8 mouse cellular contexts compared by ENCODE assay signal in genomic region chr15:10715139-10715505, GRCm38 (mm10). TPM values are rescaled to one million over a fixed set of nuclear protein-coding genes. Genes with fewer than 3 reads are reported as not detected.
A peak's percentile ranks its signal among the peaks of the same experiment; 100 is the strongest.
DNase-seq lines count a peak whose midpoint lies in the region; ATAC-seq and TF ChIP-seq lines count a peak whose summit lies in the region.

No protein-coding gene starts in this region.

- TF ChIP-seq EP300 in heart, adult 2 months (IDR thresholded peaks at IDR 0.05; ENCODE audit: insufficient read depth, low read depth, low read length): no peak

- peak; percentile 52 for DNase-seq in adrenal gland, postnatal 10 days
- DNase-seq in heart, adult 2 months: peak in 1 of 2 experiments; percentile 42
- DNase-seq in lung, postnatal 14 days: peak; percentile 46
- peak; percentile 20 for DNase-seq in skeletal muscle tissue, adult 2 months (ENCODE audit: low read depth, low spot score)
- no peak for DNase-seq in spleen, adult 18-20 months
- no peak for DNase-seq in thymus, postnatal 14 days

- H3K4me2 ChIP-seq in kidney, embryonic 16.5 days (replicated peaks; ENCODE audit: low read depth, low read length): peak overlapping the region; percentile 62

- TF ChIP-seq POLR2A in heart, adult 2 months (IDR thresholded peaks at IDR 0.05; ENCODE audit: insufficient read depth, low read depth, low read length): no peak

- peak; percentile 83 for ATAC-seq in kidney, embryonic 16.5 days (ENCODE audit: low FRiP score, low TSS enrichment)

- H3K36me3 ChIP-seq in E14TG2a.4 (ENCODE audit: insufficient read depth, low read length): peaks cover 3% of the 10 kb centered on the region; the same call in 1 of the 2 replicates
- no peaks in the 10 kb centered on the region for H3K36me3 ChIP-seq in heart, adult 2 months (ENCODE audit: control insufficient read depth, insufficient read depth, low read length)
- 0 out of 2 replicates have a peak, but pooled peaks cover 7% of the 10 kb centered on the region for H3K36me3 ChIP-seq in kidney, embryonic 16.5 days (ENCODE audit: insufficient read depth, low read length)

- H3K4me1 ChIP-seq in E14TG2a.4 (replicated peaks; ENCODE audit: low read depth, low read length): peaks cover 69% of the 10 kb centered on the region
- no peaks in the 10 kb centered on the region; the same call in 1 of the 2 replicates for H3K4me1 ChIP-seq in heart, adult 2 months (ENCODE audit: control insufficient read depth, insufficient read depth, low read length)
- H3K4me1 ChIP-seq in kidney, embryonic 16.5 days (ENCODE audit: insufficient read depth, low read length): peaks cover 26% of the 10 kb centered on the region

- TF ChIP-seq CTCF in E14TG2a.4 (conservative IDR thresholded peaks at IDR 0.05; ENCODE audit: low read length): no peak
- peak; percentile 35 for TF ChIP-seq CTCF in heart, adult 2 months (IDR thresholded peaks at IDR 0.05)

- H3K9me3 ChIP-seq in E14TG2a.4 (ENCODE audit: low read length): peaks cover 7% of the 10 kb centered on the region
- H3K9me3 ChIP-seq in kidney, embryonic 16.5 days (ENCODE audit: low read length): peaks cover 9% of the 10 kb centered on the region

- no peaks in the 10 kb centered on the region for H3K79me2 ChIP-seq in heart, adult 2 months (replicated peaks; ENCODE audit: control insufficient read depth, insufficient read depth, low read length)

- peak overlapping the region; percentile 91 for H3K4me3 ChIP-seq in E14TG2a.4 (replicated peaks; ENCODE audit: low read length)
- H3K4me3 ChIP-seq in heart, adult 2 months: peak overlapping the region; percentile 57
- peak overlapping the region; percentile 82 for H3K4me3 ChIP-seq in kidney, embryonic 16.5 days (ENCODE audit: low read length)

- peaks cover 9% of the 10 kb centered on the region for H3K27me3 ChIP-seq in E14TG2a.4 (ENCODE audit: insufficient read depth, low read length)
- no peaks in the 10 kb centered on the region for H3K27me3 ChIP-seq in heart, adult 2 months (ENCODE audit: control insufficient read depth, insufficient read depth, low read length)
- no peaks in the 10 kb centered on the region for H3K27me3 ChIP-seq in kidney, embryonic 16.5 days (ENCODE audit: insufficient read depth, low read length)

- WGBS in heart, adult 2 months: 2% methylated on average over 10 of the region's 10 CpGs
- 0% methylated on average over 10 of the region's 10 CpGs for WGBS in kidney, embryonic 16.5 days

- intact Hi-C loops in heart, adult 2 months (cut with DNase I): loop anchor here (2.0 to 10.0 kb wide), 2 partner anchors 60 to 158 kb away; no protein-coding TSS in a partner anchor

- peak overlapping the region; percentile 82 for H3K27ac ChIP-seq in heart, adult 2 months
- peak overlapping the region; percentile 86 for H3K27ac ChIP-seq in kidney, embryonic 16.5 days (ENCODE audit: low read length)

- peak overlapping the region; percentile 72 for H3K9ac ChIP-seq in heart, adult 2 months (ENCODE audit: low read depth, low read length)
- peak overlapping the region; percentile 87 for H3K9ac ChIP-seq in kidney, embryonic 16.5 days (replicated peaks; ENCODE audit: low read length)

RNA-seq across cellular contexts. Expression of gene Rai14, which starts 0.7 kb away (rescaled TPM):
- total RNA-seq in adrenal gland, postnatal 10 days (2021): 10 to 100 TPM; 18.7 to 21.0 TPM
- 1 to 10 TPM; 3.7 to 4.3 TPM for total RNA-seq in heart, adult 2 months (2021)
- 1.1 and 1.5 TPM in 2 replicates for polyA plus RNA-seq in heart, adult 2 months (2012; rRNA removed)
- 60.6 and 69.6 TPM in 2 replicates for polyA plus RNA-seq in kidney, embryonic 16.5 days (2015; fragmentation: Nextera tagmentation; extraction: Ambion mirVana)

Comparison
In these comparisons a context has a peak if more than half of its experiments do, and no peak if none do; other contexts are left out.
1. DNase-seq: peak in adrenal gland, postnatal 10 days (single experiment), lung, postnatal 14 days (single experiment) and skeletal muscle tissue, adult 2 months (single experiment); none in spleen, adult 18-20 months (0 of 2) and thymus, postnatal 14 days (single experiment).
2. Peak in every context shown above with its lines, with median percentiles within 50 percentile points of each other: H3K4me3 ChIP-seq.